Mouse (Mus musculus) WW6 (cell line): ENCODE results near the gene Nat14.

Experiments
- DNase-seq: peaks from one replicate; pipeline ENCODE4 v3.0.0-alpha.2; 2013; ENCODE audit warnings: low read depth, low spot score

Nat14 gene

DNA sequence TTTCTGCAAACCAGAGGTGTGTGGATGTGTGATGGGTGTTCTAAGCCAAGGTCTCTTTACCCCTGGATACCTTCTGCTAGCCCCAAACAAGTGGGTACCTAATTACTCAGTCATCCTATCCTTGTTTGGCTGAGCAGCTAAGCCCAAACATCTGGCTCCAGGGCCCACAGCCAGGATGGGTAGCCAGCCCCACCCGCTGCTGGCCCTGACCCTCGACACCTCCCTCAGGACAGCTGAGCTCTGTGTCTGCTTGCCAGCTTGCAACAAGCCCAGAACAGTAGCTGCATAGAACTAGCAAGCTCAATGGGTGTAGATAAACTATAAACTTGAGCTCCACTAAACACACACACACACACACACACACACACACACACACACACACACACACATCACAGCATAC is 26.0 kb downstream of the Nat14 start:
- DNase-seq = no peak

DNA sequence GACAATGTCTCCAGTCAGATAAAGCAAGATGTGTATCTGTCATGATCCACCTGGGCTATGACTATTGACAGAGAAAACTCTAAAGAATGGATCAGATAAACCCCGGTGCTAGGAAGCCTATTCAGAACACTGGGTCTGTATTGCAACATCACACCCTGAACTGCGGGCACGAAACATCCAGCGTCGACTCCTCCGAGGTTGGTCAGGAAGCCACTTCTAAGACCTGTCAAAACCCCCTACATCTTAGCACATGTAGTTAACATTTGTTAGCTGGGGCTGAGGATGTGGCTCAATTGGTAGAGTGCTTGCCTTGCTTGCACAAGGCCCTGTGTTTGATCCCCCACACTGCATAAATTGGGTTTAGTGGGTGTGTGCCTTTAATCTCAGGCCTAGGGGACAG is 26.6 kb downstream of the Nat14 start:
- DNase-seq = no peak

DNA sequence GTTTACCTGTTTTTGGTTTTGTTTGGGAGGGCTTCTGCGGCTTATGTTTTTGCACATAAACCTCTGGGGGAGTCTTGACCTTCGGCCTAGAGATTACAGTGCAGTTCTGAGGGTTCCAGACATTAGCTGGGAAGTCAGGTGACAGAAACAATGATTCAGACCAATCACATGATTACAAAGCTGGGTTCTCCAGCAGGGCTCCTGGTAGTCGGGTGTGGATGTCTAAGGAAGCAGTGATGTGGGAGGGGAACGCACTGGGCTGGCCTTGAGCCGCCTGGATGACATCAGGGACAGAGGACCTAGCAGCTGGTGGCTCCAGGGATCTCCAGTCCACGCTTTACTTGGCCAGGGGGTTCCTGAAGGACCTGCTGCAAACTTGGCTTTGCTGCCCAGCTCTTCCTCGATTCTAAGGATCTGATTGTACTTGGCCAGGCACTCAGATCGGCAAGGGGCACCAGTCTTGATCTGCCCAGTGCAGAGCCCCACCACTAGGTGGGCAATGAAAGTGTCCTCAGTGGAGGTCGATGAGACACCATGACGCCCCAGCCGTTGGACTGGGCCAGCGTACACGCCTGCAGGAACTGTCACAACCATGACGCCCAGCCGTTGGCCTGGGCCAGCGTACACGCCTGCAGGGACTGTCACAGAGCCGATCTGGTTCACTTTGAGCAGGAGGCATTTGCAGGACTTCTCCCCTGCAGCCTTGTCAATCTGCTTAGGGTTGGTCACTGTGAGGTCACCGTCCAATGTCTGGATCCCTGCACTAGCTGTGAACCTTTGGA is 28.9 kb downstream of the Nat14 start:
- no peak for DNase-seq

DNA sequence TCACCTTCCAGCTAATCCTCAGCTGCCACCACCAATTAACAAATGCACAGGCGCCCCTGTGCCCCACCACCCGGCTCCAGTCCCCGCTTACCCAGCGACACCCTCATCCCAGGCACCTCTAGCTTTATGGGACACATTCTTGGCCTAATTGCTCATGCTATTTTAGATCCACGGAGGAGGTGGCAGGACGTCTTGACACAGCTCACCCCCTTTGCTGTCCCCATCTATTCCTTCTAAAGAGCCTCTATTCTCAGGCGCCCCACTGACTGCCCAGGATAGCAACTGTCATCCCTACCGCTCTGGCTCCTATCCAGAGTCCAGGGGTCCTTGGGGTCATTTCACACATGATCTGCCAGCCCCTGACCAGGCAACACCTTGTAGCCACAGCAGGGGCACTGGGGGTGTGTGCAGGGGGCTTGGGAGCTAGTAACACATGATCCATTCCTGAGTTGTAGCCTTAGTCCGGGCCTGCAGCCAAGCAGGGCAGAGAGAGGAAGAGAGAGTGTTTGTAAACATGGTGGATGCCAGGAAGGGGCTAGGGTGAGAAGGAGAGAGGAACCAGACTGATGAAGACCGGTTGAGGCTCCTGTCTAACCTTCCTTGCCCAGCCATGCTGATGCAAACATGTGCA is 32.1 kb downstream of the Nat14 start:
- no peak for DNase-seq

DNA sequence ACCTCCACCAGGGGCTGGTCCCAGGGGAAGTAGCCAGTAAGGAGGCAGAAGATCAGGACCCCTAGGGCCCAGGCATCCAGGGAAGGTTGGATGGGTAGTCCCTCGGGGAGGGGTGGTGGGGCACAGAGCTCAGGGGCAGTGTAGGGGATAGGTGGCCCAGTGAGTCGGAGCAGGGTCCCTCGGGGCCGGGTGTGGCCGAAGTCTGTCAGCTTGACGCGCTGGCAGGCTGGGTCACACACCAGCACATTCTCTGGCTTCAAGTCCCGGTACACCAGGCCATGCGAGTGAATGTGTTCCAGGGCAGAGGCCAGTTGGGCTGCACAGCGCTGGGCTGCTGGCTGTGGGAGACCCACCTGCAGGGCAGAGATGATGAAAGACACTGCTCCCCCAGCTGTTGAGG is 35.5 kb downstream of the Nat14 start:
- no peak for DNase-seq

DNA sequence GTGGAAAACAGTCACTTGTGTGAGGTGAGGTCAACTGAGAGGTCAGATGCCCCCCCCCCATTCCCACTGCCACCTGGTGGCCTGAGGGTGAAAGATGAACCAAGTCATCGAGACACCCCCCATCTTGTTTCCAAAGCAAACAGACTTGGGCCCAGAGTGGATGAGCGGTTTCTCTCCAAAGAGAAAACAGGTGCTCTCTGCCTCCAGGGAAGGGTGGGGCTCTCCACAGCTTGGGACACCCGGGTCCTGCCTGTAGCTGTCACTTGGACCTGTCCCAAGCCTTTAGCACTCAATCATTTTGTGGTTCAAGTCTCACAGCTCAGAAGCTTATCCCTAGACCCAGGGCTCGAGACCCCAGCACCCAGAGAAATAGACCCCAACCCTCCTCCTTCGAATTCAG is 41.7 kb downstream of the Nat14 start:
- DNase-seq = no peak

DNA sequence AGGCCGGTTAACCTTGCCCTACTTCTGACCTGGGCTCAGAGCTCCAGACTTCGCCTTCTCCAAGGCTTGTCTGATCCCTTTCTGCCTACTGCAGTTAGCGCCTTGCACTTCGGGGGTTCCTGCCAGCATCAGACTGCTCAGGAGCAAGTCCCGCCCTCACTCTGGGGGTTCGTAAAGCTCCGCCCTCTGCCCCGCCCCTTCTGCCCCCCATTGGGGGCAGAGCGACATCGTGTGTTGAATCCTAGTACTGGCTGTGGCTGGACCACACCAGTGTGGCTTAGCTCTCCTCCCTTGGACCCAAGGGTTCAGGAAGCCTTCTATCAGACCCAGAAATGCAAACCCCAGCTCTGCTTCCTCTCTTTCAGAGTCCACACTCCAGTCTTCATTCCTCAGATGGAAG is 42.4 kb downstream of the Nat14 start, which contains the start of gene Sbk2:
Sbk2 (minus strand) TSS at position 135 of the 400 bp plus-strand sequence.
- peak; percentile 67 for DNase-seq

DNA sequence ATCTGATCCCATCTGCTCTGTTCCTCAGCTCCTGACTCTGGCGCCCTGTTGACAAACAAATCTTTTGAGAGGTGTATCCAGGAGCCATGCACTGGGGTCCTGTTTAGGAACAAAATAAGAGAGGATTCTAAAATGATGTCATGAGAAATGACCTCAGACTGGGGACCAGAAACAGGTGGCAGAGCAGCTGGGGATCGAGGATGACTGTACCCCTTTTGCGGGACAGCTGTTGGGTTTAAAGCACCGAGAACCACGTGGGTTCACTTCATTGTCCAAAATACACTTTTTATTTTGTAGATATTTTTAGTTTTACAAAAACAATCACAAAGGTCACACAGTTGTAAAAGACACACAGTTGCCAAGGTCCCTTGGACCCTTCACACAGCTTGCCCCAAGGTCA is 43.2 kb downstream of the Nat14 start:
- DNase-seq = no peak

DNA sequence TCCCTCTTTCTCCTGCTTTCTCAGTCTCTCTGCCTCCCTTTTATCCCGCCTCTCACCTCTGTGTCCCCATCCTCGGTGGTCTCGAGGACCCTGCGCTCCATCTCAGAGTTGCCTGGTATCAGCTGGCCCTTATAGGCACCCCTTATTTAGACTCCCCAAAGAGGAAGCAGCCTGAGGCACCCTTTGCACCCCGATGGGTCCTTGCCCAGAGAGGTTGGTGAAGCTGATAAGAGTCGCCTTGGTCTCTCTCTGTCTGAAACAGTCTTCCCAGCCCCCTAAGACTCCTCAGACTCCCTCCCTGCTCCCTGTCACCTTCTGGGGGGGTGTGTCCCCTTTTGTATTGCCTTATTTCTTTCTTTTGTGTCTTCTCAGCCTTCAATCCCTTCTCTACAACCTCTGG is 49.2 kb downstream of the Nat14 start, which contains the start of gene Sbk3:
Sbk3 (minus strand) TSS at position 101 of the 400 bp plus-strand sequence.
- no peak for DNase-seq

DNA sequence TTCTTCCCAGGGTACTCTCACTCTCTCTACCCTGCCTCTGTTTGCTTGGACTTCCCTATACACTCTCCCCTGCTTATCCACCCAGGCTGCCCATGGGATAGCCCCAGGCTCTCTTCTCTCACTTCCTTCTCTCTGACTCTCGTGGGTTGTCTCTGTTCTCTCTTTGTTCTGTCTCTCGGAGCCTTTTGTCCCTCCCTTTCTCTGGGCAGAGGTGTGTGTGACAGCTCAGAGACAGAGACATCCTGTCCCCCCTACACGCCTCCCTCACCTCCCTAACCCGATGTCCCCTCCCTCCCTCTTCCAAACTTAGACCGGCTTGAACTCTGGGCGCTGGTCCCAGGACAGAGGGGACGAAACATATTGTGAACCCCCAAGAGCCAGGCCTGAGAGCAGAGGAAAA is 49.9 kb downstream of the Nat14 start:
- DNase-seq = no peak

DNA sequence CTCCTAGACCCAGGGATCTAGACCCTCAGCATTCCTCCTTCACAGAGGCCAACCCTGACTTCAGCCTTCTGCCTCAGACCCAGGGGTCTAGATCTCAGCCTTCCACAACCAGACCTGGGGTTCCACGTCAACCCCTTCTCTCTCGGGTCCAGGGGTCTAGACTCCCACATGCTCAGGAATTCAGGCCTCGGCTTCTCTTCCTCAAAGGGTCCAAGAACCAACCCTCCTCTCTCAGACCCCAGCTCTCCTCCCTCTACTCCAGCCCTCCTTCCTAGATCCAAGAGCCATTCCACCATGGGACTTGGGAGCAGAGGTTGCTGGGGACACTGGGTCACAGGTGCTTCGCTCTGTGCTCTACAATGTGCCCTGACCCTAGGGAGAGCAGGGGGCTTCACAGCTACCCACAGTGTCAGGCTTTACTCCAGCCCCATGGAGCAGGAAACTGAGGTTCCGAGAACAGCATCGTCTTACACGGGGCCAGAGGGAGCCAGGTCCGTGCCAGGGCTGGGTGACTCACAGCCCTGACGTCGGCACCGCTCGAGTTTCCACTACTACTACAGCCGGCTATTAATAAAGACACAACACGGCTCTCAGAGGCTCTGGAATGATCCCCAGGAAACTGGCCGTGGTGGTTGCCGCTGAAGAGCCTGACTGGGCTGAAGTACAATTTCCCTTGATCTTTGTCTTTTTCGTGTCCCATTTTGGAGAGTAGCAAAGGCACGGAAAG is 50.7 kb downstream of the Nat14 start:
- DNase-seq = no peak
